Mouse (Mus musculus): ENCODE results near the gene Tnfrsf1b. TPM values are rescaled to one million over a fixed set of nuclear protein-coding genes. Genes with fewer than 3 reads are reported as not detected.
A peak's percentile ranks its signal among the peaks of the same experiment; 100 is the strongest.

Gene Tnfrsf1b
- polyA plus RNA-seq (2012; rRNA removed) = 32.2 and 39.5 TPM in 2 replicates

- Histone ChIP-seq H3K4me3 (replicated peaks; ENCODE audit: extremely low read depth, low read depth, low read length) (peak within 1 kb of the TSS; percentile 78), H3K4me1 (ENCODE audit: control insufficient read depth, insufficient read depth, low read length) (peaks cover 5% of the 10 kb centered on the region; the same call in 1 of the 2 replicates)
- TF ChIP-seq CTCF (IDR thresholded peaks at IDR 0.05; ENCODE audit: insufficient read depth, low read length) (no peak), POLR2A (IDR thresholded peaks at IDR 0.05; ENCODE audit: borderline replicate concordance, extremely low read depth, low read depth, low read length) (peak; percentile 91)
- WGBS = 1% methylated on average over 47 of the region's 47 CpGs
- peak; percentile 70 for DNase-seq
Observed at GRCm38 (mm10) chr4:145246173-145247011, at the start of gene Tnfrsf1b. Gene Tnfrsf1b, minus strand, starts transcription at chr4:145246870.

- Histone ChIP-seq H3K4me3 (replicated peaks; ENCODE audit: extremely low read depth, low read depth, low read length) (no peak overlapping the region), H3K4me1 (ENCODE audit: control insufficient read depth, insufficient read depth, low read length) (no peaks in the 10 kb centered on the region)
- 42% methylated on average over 5 of the region's 5 CpGs for whole genome bisulfite sequencing
- TF ChIP-seq CTCF (IDR thresholded peaks at IDR 0.05; ENCODE audit: insufficient read depth, low read length) (peak; percentile 79), POLR2A (IDR thresholded peaks at IDR 0.05; ENCODE audit: borderline replicate concordance, extremely low read depth, low read depth, low read length) (no peak)
- peak; percentile 49 for DNase-seq
Observed at GRCm38 (mm10) chr4:145295589-145296300, 49.1 kb upstream of the Tnfrsf1b start.

- H3K4me1 ChIP-seq (ENCODE audit: control insufficient read depth, insufficient read depth, low read length) = no peaks in the 10 kb centered on the region
- WGBS = 81% methylated on average over 5 of the region's 5 CpGs
- TF ChIP-seq CTCF (IDR thresholded peaks at IDR 0.05; ENCODE audit: insufficient read depth, low read length) = no peak
- no peak for TF ChIP-seq POLR2A (IDR thresholded peaks at IDR 0.05; ENCODE audit: borderline replicate concordance, extremely low read depth, low read depth, low read length)
- H3K4me3 ChIP-seq (replicated peaks; ENCODE audit: extremely low read depth, low read depth, low read length) = no peak overlapping the region
- no peak for DNase-seq
Observed at GRCm38 (mm10) chr4:145294588-145294987, 47.9 kb upstream of the Tnfrsf1b start.

GRCm38 (mm10) chr4:145286369-145287120 is 39.9 kb upstream of the Tnfrsf1b start:
- Histone ChIP-seq H3K4me3 (replicated peaks; ENCODE audit: extremely low read depth, low read depth, low read length) (no peak overlapping the region), H3K4me1 (ENCODE audit: control insufficient read depth, insufficient read depth, low read length) (no peaks in the 10 kb centered on the region)
- DNase-seq = peak; percentile 58
- TF ChIP-seq CTCF (IDR thresholded peaks at IDR 0.05; ENCODE audit: insufficient read depth, low read length) (peak; percentile 39; the same call in 1 of the 2 replicates), POLR2A (IDR thresholded peaks at IDR 0.05; ENCODE audit: borderline replicate concordance, extremely low read depth, low read depth, low read length) (no peak)
- 44% methylated on average over 4 of the region's 4 CpGs for WGBS

- TF ChIP-seq CTCF (IDR thresholded peaks at IDR 0.05; ENCODE audit: insufficient read depth, low read length) (no peak), POLR2A (IDR thresholded peaks at IDR 0.05; ENCODE audit: borderline replicate concordance, extremely low read depth, low read depth, low read length) (no peak)
- H3K4me1 ChIP-seq (ENCODE audit: control insufficient read depth, insufficient read depth, low read length) = no peaks in the 10 kb centered on the region
- no peak for DNase-seq
- 92% methylated on average over 4 of the region's 4 CpGs for WGBS
- no peak overlapping the region for H3K4me3 ChIP-seq (replicated peaks; ENCODE audit: extremely low read depth, low read depth, low read length)
Observed at GRCm38 (mm10) chr4:145284675-145285074, 38.0 kb upstream of the Tnfrsf1b start.

GRCm38 (mm10) chr4:145283441-145283840 is 36.8 kb upstream of the Tnfrsf1b start:
- H3K4me3 ChIP-seq (replicated peaks; ENCODE audit: extremely low read depth, low read depth, low read length) = no peak overlapping the region
- TF ChIP-seq CTCF (IDR thresholded peaks at IDR 0.05; ENCODE audit: insufficient read depth, low read length) (no peak), POLR2A (IDR thresholded peaks at IDR 0.05; ENCODE audit: borderline replicate concordance, extremely low read depth, low read depth, low read length) (no peak)
- DNase-seq = no peak
- 65% methylated on average over 6 of the region's 6 CpGs for WGBS
- peaks cover 2% of the 10 kb centered on the region; the same call in 1 of the 2 replicates for H3K4me1 ChIP-seq (ENCODE audit: control insufficient read depth, insufficient read depth, low read length)

- Histone ChIP-seq H3K4me3 (replicated peaks; ENCODE audit: extremely low read depth, low read depth, low read length) (no peak overlapping the region), H3K4me1 (ENCODE audit: control insufficient read depth, insufficient read depth, low read length) (peaks cover 6% of the 10 kb centered on the region)
- WGBS = 80% methylated on average over 6 of the region's 6 CpGs
- no peak for DNase-seq
- TF ChIP-seq CTCF (IDR thresholded peaks at IDR 0.05; ENCODE audit: insufficient read depth, low read length) = no peak
- TF ChIP-seq POLR2A (IDR thresholded peaks at IDR 0.05; ENCODE audit: borderline replicate concordance, extremely low read depth, low read depth, low read length) = no peak
Observed at GRCm38 (mm10) chr4:145280966-145281365, 34.3 kb upstream of the Tnfrsf1b start.

GRCm38 (mm10) chr4:145278724-145279370 is 32.2 kb upstream of the Tnfrsf1b start:
- 40% methylated on average over 3 of the region's 3 CpGs for WGBS
- Histone ChIP-seq H3K4me3 (replicated peaks; ENCODE audit: extremely low read depth, low read depth, low read length) (no peak overlapping the region), H3K4me1 (ENCODE audit: control insufficient read depth, insufficient read depth, low read length) (peaks cover 6% of the 10 kb centered on the region)
- TF ChIP-seq CTCF (IDR thresholded peaks at IDR 0.05; ENCODE audit: insufficient read depth, low read length) = no peak
- DNase-seq = no peak

- 80% methylated on average over 2 of the region's 2 CpGs for WGBS
- Histone ChIP-seq H3K4me3 (replicated peaks; ENCODE audit: extremely low read depth, low read depth, low read length) (no peak overlapping the region), H3K4me1 (ENCODE audit: control insufficient read depth, insufficient read depth, low read length) (peaks cover 6% of the 10 kb centered on the region)
- no peak for DNase-seq
- no peak for TF ChIP-seq POLR2A (IDR thresholded peaks at IDR 0.05; ENCODE audit: borderline replicate concordance, extremely low read depth, low read depth, low read length)
- no peak for TF ChIP-seq CTCF (IDR thresholded peaks at IDR 0.05; ENCODE audit: insufficient read depth, low read length)
Observed at GRCm38 (mm10) chr4:145278231-145278630, 31.6 kb upstream of the Tnfrsf1b start.

Data from lung, adult 2 months (tissue).